ENCODE assay signal across 14 mouse cellular contexts in genomic region chr1:43006524-43006923, GRCm38 (mm10). TPM values are rescaled to one million over a fixed set of nuclear protein-coding genes. Genes with fewer than 3 reads are reported as not detected.
DNase-seq lines count a peak whose midpoint lies in the region; ATAC-seq lines count a peak whose summit lies in the region.
"Had no signal": no experiment of that assay in that cellular context is flagged by ENCODE, and none has a peak within 500 bp of the region (broad histone marks: within the 10 kb centered on the region; RNA-seq: fewer than 3 reads in every experiment).

No protein-coding gene starts in this region.

- ATAC-seq in heart, embryonic 12.5 days (ENCODE audit: insufficient number of reproducible peaks, low FRiP score) = no peak
- peak; percentile 64 for ATAC-seq in forebrain, embryonic 12.5 days (ENCODE audit: low FRiP score)
- ATAC-seq in hindbrain, embryonic 12.5 days (ENCODE audit: low FRiP score) = peak; percentile 60
- no peak for ATAC-seq in midbrain, embryonic 14.5 days (ENCODE audit: low FRiP score, low TSS enrichment)
- ATAC-seq: intestine, embryonic 15.5 days; liver, embryonic 12.5 days; lung, postnatal 0 days had no signal

- peaks cover 15% of the 10 kb centered on the region; the same call in 1 of the 2 replicates for H3K4me1 ChIP-seq in heart, embryonic 12.5 days (replicated peaks)
- H3K4me1 ChIP-seq in forebrain, embryonic 12.5 days = peaks cover 17% of the 10 kb centered on the region
- H3K4me1 ChIP-seq in hindbrain, embryonic 12.5 days = peaks cover 14% of the 10 kb centered on the region; the same call in 1 of the 2 replicates
- H3K4me1 ChIP-seq in midbrain, embryonic 14.5 days (ENCODE audit: control insufficient read depth, insufficient read depth, low read length) = peaks cover 15% of the 10 kb centered on the region
- H3K4me1 ChIP-seq: intestine, embryonic 15.5 days; liver, embryonic 12.5 days had no signal

- H3K27me3 ChIP-seq in heart, embryonic 12.5 days (replicated peaks) = no peaks in the 10 kb centered on the region
- no peaks in the 10 kb centered on the region for H3K27me3 ChIP-seq in forebrain, embryonic 12.5 days
- no peaks in the 10 kb centered on the region for H3K27me3 ChIP-seq in hindbrain, embryonic 12.5 days
- 0 out of 2 replicates have a peak, but pooled peaks cover 3% of the 10 kb centered on the region for H3K27me3 ChIP-seq in midbrain, embryonic 14.5 days (ENCODE audit: control insufficient read depth, insufficient read depth, low read length)
- H3K27me3 ChIP-seq: intestine, embryonic 15.5 days; liver, embryonic 12.5 days had no signal

- H3K9ac ChIP-seq in heart, embryonic 12.5 days = no peak overlapping the region
- H3K9ac ChIP-seq in forebrain, embryonic 12.5 days = 0 out of 2 replicates have a peak overlapping the region, but pooled peaks have one; percentile 8
- H3K9ac ChIP-seq in hindbrain, embryonic 12.5 days = no peak overlapping the region
- H3K9ac ChIP-seq in midbrain, embryonic 14.5 days (replicated peaks; ENCODE audit: low read length) = peak overlapping the region; percentile 24; the same call in 1 of the 2 replicates
- H3K9ac ChIP-seq: intestine, embryonic 15.5 days; liver, embryonic 12.5 days had no signal

- no peaks in the 10 kb centered on the region for H3K36me3 ChIP-seq in heart, embryonic 12.5 days
- no peaks in the 10 kb centered on the region for H3K36me3 ChIP-seq in forebrain, embryonic 12.5 days (replicated peaks)
- no peaks in the 10 kb centered on the region for H3K36me3 ChIP-seq in hindbrain, embryonic 12.5 days
- no peaks in the 10 kb centered on the region for H3K36me3 ChIP-seq in midbrain, embryonic 14.5 days (ENCODE audit: control insufficient read depth, insufficient read depth, low read length)
- H3K36me3 ChIP-seq: intestine, embryonic 15.5 days; liver, embryonic 12.5 days had no signal

- H3K4me2 ChIP-seq in heart, embryonic 12.5 days = peak overlapping the region; percentile 68
- H3K4me2 ChIP-seq in forebrain, embryonic 12.5 days = peak overlapping the region; percentile 48
- H3K4me2 ChIP-seq in hindbrain, embryonic 12.5 days (replicated peaks) = peak overlapping the region; percentile 44
- peak overlapping the region; percentile 45 for H3K4me2 ChIP-seq in midbrain, embryonic 14.5 days (ENCODE audit: low read length)
- H3K4me2 ChIP-seq: intestine, embryonic 15.5 days; liver, embryonic 12.5 days had no signal

- peak overlapping the region; percentile 76 for H3K27ac ChIP-seq in heart, embryonic 12.5 days (ENCODE audit: poor library complexity, severe bottlenecking)
- peak overlapping the region; percentile 75 for H3K27ac ChIP-seq in forebrain, embryonic 12.5 days
- peak overlapping the region; percentile 72 for H3K27ac ChIP-seq in hindbrain, embryonic 12.5 days
- H3K27ac ChIP-seq in midbrain, embryonic 14.5 days (replicated peaks; ENCODE audit: low read depth, low read length) = peak overlapping the region; percentile 79
- H3K27ac ChIP-seq: intestine, embryonic 15.5 days; liver, embryonic 12.5 days had no signal

- no peak for DNase-seq in heart, postnatal 10 days
- DNase-seq in midbrain, embryonic 14.5 days = no peak
- DNase-seq in adrenal gland, adult (ENCODE audit: inconsistent age in 2 of 2, low spot score in 1 of 2) = no peak
- DNase-seq in kidney, adult 9 months = no peak
- DNase-seq: cerebellum, adult 18-20 months; kidney, postnatal 25 days had no signal

- 72% methylated on average over 4 of the region's 4 CpGs for WGBS in heart, embryonic 12.5 days
- 79% methylated on average over 4 of the region's 4 CpGs for WGBS in forebrain, embryonic 12.5 days
- 73% methylated on average over 4 of the region's 4 CpGs for WGBS in hindbrain, embryonic 12.5 days
- 71% methylated on average over 4 of the region's 4 CpGs for WGBS in midbrain, embryonic 14.5 days

- peaks cover 7% of the 10 kb centered on the region for H3K9me3 ChIP-seq in heart, embryonic 12.5 days (replicated peaks)
- H3K9me3 ChIP-seq in forebrain, embryonic 12.5 days = no peaks in the 10 kb centered on the region
- H3K9me3 ChIP-seq in hindbrain, embryonic 12.5 days (replicated peaks) = no peaks in the 10 kb centered on the region
- H3K9me3 ChIP-seq in midbrain, embryonic 14.5 days (ENCODE audit: control insufficient read depth, low read length) = no peaks in the 10 kb centered on the region
- H3K9me3 ChIP-seq: intestine, embryonic 15.5 days; liver, embryonic 12.5 days had no signal

- intact Hi-C loops in heart, postnatal 10 days (cut with DNase I) = no loop called here

- H3K4me3 ChIP-seq in heart, embryonic 12.5 days = peak overlapping the region; percentile 35
- peak overlapping the region; percentile 25; the same call in 1 of the 2 replicates for H3K4me3 ChIP-seq in forebrain, embryonic 12.5 days (replicated peaks)
- H3K4me3 ChIP-seq in hindbrain, embryonic 12.5 days = no peak overlapping the region
- H3K4me3 ChIP-seq in midbrain, embryonic 14.5 days (replicated peaks; ENCODE audit: low read depth, low read length) = peak overlapping the region; percentile 16; the same call in 1 of the 2 replicates
- H3K4me3 ChIP-seq: intestine, embryonic 15.5 days; liver, embryonic 12.5 days had no signal

RNA-seq across cellular contexts. Expression of gene Gpr45, which starts 53.9 kb away (rescaled TPM):
- 3.0 and 3.1 TPM in 2 replicates for polyA plus RNA-seq in heart, embryonic 12.5 days (2016; fragmentation: Nextera tagmentation; extraction: Ambion mirVana)
- total RNA-seq in heart, postnatal 10 days (2021) = under 1 TPM; 0.67 to 0.77 TPM
- polyA plus RNA-seq in forebrain, embryonic 12.5 days (2016; fragmentation: Nextera tagmentation; extraction: Ambion mirVana) = 21.0 and 22.7 TPM in 2 replicates
- polyA plus RNA-seq in hindbrain, embryonic 12.5 days (2016; fragmentation: Nextera tagmentation; extraction: Ambion mirVana) = 15.0 and 17.6 TPM in 2 replicates
- 14.2 and 16.0 TPM in 2 replicates for polyA plus RNA-seq in midbrain, embryonic 14.5 days (2014; fragmentation: Nextera tagmentation; extraction: Ambion mirVana)
- total RNA-seq: gastrocnemius, adult 8-10 months; MEL had no signal

Comparison
In these comparisons a context has a peak if more than half of its experiments do, and no peak if none do; other contexts are left out.
1. ATAC-seq: peak in forebrain, embryonic 12.5 days (single experiment) and hindbrain, embryonic 12.5 days (single experiment); none in heart, embryonic 12.5 days (single experiment) and midbrain, embryonic 14.5 days (single experiment).
2. H3K9ac ChIP-seq: peak in forebrain, embryonic 12.5 days (single experiment) and midbrain, embryonic 14.5 days (single experiment); none in heart, embryonic 12.5 days (single experiment) and hindbrain, embryonic 12.5 days (single experiment).
3. Peak in every context shown above with its lines, with median percentiles within 50 percentile points of each other: H3K27ac ChIP-seq and H3K4me2 ChIP-seq.